Mouse (Mus musculus) midbrain, embryonic 10.5 days (tissue): Measurements from ENCODE around the gene Aldh3b1. TPM values are rescaled to one million over a fixed set of nuclear protein-coding genes. Genes with fewer than 3 reads are reported as not detected.

Source experiments
- DNase-seq: peaks from one replicate; pipeline ENCODE4 v3.0.0-alpha.2; 2017; ENCODE audit warnings: low spot score
- H3K27ac ChIP-seq: fragments of 300-500 bp; sonication (generic); replicated peaks from 2 replicates; pipeline ENCODE4 v1.5.1; 2016; ENCODE audit warnings: mild to moderate bottlenecking
- H3K27me3 ChIP-seq: fragments of 300-500 bp; sonication (generic); 2 replicates; pipeline ENCODE4 v1.6.1; 2016; ENCODE audit warnings: low read depth, mild to moderate bottlenecking; ENCODE audit not compliant: poor library complexity, severe bottlenecking
- H3K36me3 ChIP-seq: fragments of 300-500 bp; sonication (generic); 2 replicates; pipeline ENCODE4 v1.6.1; 2016; ENCODE audit warnings: mild to moderate bottlenecking, moderate library complexity
- H3K4me1 ChIP-seq: fragments of 300-500 bp; sonication (generic); 2 replicates; pipeline ENCODE4 v1.6.1; 2016
- H3K4me3 ChIP-seq: fragments of 300-500 bp; sonication (generic); 2 replicates; pipeline ENCODE4 v1.5.1; 2016; ENCODE audit warnings: mild to moderate bottlenecking, moderate library complexity
- H3K9me3 ChIP-seq: fragments of 300-500 bp; sonication (generic); replicated peaks from 2 replicates; pipeline ENCODE4 v1.6.1; 2016; ENCODE audit warnings: mild to moderate bottlenecking
- WGBS: fragments of 180-500 bp; shearing (Covaris S2); methylation state at CpG from one replicate; pipeline ENCODE4 v1.1.7; 2016; 5-methylcytosine and 5-hydroxymethylcytosine counted together
- polyA plus RNA-seq: library from polyadenylated mRNA; unstranded; fragments of >200 nt; fragmentation: Nextera tagmentation; extraction: Ambion mirVana; gene quantifications from 2 replicates; pipeline ENCODE4 v1.2.1, GENCODE M21; 2016

Aldh3b1 gene
- polyA plus RNA-seq, 1 experiment from 2014 or later: 0.73 TPM

- H3K36me3 ChIP-seq: no peaks in the 10 kb centered on the region
- no peaks in the 10 kb centered on the region for H3K9me3 ChIP-seq
- whole genome bisulfite sequencing: 61% methylated on average over 10 of the region's 10 CpGs
- no peak overlapping the region for H3K4me3 ChIP-seq
- no peak for DNase-seq
- H3K4me1 ChIP-seq: peaks cover 19% of the 10 kb centered on the region
- H3K27me3 ChIP-seq: no peaks in the 10 kb centered on the region
- peak overlapping the region; percentile 7; the same call in 1 of the 2 replicates for H3K27ac ChIP-seq
Observed at GRCm38 (mm10) chr19:3922661-3923371, 6.8 kb downstream of the Aldh3b1 start.

DNA sequence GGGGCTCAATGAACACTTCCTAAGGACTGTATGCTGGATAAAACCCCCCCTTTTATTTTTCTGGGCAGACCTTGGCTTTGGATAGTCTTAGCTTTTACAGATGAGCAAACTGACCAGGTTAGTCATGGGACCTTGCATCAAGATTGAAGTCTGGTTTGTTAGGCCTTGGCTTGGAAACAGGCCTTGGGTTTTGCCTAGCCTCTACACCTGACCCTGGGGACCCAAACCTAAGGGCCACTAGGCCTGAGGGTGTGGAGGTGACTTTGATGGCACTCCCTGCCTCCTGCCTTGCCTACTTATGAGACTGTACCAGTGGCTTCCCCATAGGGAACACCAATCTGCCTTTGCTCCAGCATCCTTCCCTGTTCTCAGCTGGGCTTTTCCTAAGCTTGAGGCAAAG lies 9.7 kb downstream of the Aldh3b1 start:
- H3K27ac ChIP-seq: no peak overlapping the region
- H3K9me3 ChIP-seq: no peaks in the 10 kb centered on the region
- peaks cover 15% of the 10 kb centered on the region for H3K4me1 ChIP-seq
- no peaks in the 10 kb centered on the region for H3K36me3 ChIP-seq
- H3K4me3 ChIP-seq: no peak overlapping the region
- DNase-seq: no peak
- H3K27me3 ChIP-seq: no peaks in the 10 kb centered on the region

DNA sequence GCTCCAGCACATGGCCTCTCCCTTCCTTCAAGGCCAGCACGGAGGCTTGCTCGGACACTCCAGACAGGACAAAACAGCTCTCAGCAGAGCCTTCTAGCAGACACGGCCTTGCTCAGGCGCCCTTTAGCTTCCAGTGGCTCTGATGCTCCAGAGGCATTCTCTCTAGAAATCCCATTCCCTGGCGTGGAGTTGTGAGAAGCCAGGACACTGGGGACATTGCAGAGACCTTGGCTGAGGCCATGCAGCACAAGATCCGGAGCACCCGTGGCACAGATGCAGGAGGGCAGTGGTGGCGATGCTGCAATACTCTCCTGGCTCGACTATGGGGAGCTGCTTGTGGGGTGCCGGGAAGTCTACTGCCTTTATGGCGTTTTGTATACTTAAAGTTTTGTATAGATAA lies 12.9 kb downstream of the Aldh3b1 start:
- H3K27me3 ChIP-seq: no peaks in the 10 kb centered on the region
- H3K36me3 ChIP-seq: no peaks in the 10 kb centered on the region
- peaks cover 23% of the 10 kb centered on the region for H3K4me1 ChIP-seq
- no peaks in the 10 kb centered on the region for H3K9me3 ChIP-seq
- DNase-seq: no peak
- H3K27ac ChIP-seq: no peak overlapping the region
- no peak overlapping the region for H3K4me3 ChIP-seq
- WGBS: 79% methylated on average over 11 of the region's 11 CpGs

DNA sequence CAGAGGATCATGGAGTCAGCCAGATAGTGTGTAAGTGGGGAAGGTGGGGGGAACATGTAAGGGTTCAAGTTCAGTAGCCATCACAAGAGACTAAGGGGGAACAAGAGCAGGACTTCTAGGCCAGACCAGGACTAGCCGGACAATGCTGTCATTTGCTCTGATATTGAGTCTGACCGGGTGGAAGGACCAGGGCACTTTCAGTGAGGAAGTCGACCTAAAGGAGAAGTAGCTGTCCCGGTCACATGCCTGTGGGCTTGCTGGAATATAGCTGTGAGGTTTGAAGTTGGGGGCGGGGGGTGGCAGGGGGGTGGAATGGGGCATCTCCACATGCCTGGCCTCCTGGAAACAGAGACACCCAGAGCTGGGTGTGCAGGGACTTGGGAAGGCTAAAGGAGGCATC lies 15.1 kb downstream of the Aldh3b1 start:
- no peak overlapping the region for H3K27ac ChIP-seq
- 90% methylated on average over 5 of the region's 5 CpGs for WGBS
- DNase-seq: no peak
- H3K9me3 ChIP-seq: no peaks in the 10 kb centered on the region
- peaks cover 28% of the 10 kb centered on the region for H3K4me1 ChIP-seq
- H3K4me3 ChIP-seq: no peak overlapping the region
- H3K27me3 ChIP-seq: no peaks in the 10 kb centered on the region
- peaks cover 20% of the 10 kb centered on the region for H3K36me3 ChIP-seq

DNA sequence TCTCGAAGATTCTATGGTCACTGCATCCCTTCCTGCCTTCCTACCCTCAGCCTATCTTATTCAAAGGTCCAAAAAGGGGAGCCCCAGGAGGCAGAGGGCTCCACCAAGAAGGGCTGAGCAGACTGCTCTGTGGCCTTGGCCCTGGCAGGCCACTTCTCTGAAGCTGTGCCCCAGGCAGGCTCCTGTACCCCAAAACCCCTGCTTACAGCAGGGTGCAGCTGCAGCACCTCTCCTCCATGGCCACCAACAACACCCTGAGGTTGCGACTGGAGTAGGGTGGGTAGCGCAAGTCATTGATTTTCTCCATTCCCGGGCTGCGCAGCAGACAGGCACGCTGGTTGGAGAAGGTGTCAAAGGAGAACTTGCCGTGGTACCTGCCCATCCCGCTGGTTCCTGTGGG lies 15.9 kb downstream of the Aldh3b1 start:
- no peak for DNase-seq
- H3K27ac ChIP-seq: peak overlapping the region; percentile 91
- WGBS: 85% methylated on average over 8 of the region's 8 CpGs
- no peaks in the 10 kb centered on the region for H3K9me3 ChIP-seq
- H3K4me1 ChIP-seq: peaks cover 26% of the 10 kb centered on the region
- H3K27me3 ChIP-seq: no peaks in the 10 kb centered on the region
- peak overlapping the region; percentile 65 for H3K4me3 ChIP-seq
- H3K36me3 ChIP-seq: peaks cover 29% of the 10 kb centered on the region

DNA sequence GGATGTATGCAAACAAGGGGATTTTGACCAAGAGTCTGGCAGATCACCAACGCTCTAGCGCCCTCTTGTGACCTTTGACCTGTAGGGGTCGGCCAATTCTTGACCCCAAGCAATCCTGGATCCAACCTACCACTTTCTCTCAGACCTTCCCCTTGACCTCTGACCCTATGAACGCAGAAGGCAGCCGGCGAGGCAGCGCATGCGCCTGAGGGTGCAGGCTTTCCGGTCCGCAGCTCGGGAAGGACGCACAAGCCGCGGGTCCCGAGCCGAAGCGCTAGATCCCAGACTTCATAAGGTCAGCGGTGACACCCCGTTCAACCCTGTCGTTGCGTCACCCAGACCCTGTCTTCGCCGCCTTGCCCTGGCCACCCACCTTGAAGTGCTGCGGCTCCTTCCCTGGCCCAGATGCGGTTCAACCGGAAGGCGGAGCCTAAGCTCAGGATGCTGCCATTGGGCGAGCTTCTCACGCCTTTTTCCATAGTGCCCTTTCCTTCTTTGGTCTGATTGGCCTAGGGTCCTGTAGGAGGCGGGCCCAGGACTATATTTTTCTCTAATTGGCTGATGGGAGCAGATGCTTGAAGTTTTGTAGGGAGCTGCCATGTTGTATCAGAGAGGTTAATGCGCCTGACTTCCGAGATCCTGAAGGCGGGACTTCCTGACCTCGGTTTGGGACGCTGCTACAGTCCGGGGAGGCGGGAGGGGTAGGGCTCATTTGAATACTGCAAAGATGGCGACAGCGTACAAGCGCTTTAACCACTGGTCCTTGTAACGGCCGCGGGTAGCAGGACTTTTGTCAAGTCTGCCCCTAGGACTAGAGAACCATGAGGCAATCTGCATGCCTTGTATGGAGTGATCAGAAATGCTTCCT lies 17.0 kb downstream of the Aldh3b1 start, which contains the start of gene Ndufs8:
TSS of gene Ndufs8 (minus strand) at position 438 of the 868 bp plus-strand sequence.
- peak within 1 kb of the TSS; percentile 65 for H3K4me3 ChIP-seq
- peak within 1 kb of the TSS; percentile 91 for H3K27ac ChIP-seq
- DNase-seq: peak; percentile 95
- no peaks in the 10 kb centered on the region for H3K27me3 ChIP-seq
- no peaks in the 10 kb centered on the region for H3K9me3 ChIP-seq
- under 1% methylated on average over 43 of the region's 43 CpGs for WGBS
- H3K36me3 ChIP-seq: peaks cover 39% of the 10 kb centered on the region
- peaks cover 23% of the 10 kb centered on the region for H3K4me1 ChIP-seq

DNA sequence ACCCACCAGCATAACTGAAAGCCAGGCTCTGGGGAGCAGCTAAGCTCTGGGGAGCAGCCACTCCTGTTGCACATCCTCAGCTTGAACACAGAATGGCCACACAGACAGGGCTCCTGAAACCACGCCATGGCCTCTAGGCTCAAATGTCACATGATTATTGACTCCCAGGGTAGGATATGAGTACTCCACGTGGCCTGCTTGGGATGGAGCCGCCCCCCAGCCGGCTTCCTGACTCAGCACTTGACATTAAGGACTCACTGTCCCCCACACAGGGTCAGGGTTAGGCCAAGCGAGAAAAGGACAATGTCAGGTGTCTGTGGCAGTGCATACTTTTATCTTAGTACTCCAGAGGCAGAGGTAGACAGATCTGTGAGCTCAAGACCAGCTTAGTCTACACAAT lies 19.4 kb downstream of the Aldh3b1 start:
- H3K27ac ChIP-seq: no peak overlapping the region
- H3K36me3 ChIP-seq: peaks cover 39% of the 10 kb centered on the region
- H3K27me3 ChIP-seq: peaks cover 15% of the 10 kb centered on the region; the same call in 1 of the 2 replicates
- WGBS: 86% methylated on average over 5 of the region's 5 CpGs
- no peak for DNase-seq
- H3K4me1 ChIP-seq: peaks cover 45% of the 10 kb centered on the region
- H3K4me3 ChIP-seq: no peak overlapping the region
- H3K9me3 ChIP-seq: no peaks in the 10 kb centered on the region

- H3K27me3 ChIP-seq: peaks cover 26% of the 10 kb centered on the region
- peaks cover 54% of the 10 kb centered on the region for H3K4me1 ChIP-seq
- WGBS: 92% methylated on average over 8 of the region's 8 CpGs
- H3K27ac ChIP-seq: no peak overlapping the region
- no peak for DNase-seq
- no peaks in the 10 kb centered on the region for H3K9me3 ChIP-seq
- peaks cover 43% of the 10 kb centered on the region for H3K36me3 ChIP-seq
- H3K4me3 ChIP-seq: no peak overlapping the region
Observed at GRCm38 (mm10) chr19:3907876-3908660, 21.5 kb downstream of the Aldh3b1 start.

GRCm38 (mm10) chr19:3906795-3907786 lies 22.5 kb downstream of the Aldh3b1 start, which contains the start of gene Tcirg1:
TSS of gene Tcirg1 (minus strand) at chr19:3907133.
- Histone ChIP-seq H3K9me3 (no peaks in the 10 kb centered on the region), H3K27me3 (peaks cover 26% of the 10 kb centered on the region), H3K36me3 (peaks cover 51% of the 10 kb centered on the region), H3K27ac (peak within 1 kb of the TSS; percentile 77), H3K4me3 (peak within 1 kb of the TSS; percentile 60), H3K4me1 (peaks cover 54% of the 10 kb centered on the region)
- 6% methylated on average over 36 of the region's 36 CpGs for WGBS
- peak; percentile 60 for DNase-seq

DNA sequence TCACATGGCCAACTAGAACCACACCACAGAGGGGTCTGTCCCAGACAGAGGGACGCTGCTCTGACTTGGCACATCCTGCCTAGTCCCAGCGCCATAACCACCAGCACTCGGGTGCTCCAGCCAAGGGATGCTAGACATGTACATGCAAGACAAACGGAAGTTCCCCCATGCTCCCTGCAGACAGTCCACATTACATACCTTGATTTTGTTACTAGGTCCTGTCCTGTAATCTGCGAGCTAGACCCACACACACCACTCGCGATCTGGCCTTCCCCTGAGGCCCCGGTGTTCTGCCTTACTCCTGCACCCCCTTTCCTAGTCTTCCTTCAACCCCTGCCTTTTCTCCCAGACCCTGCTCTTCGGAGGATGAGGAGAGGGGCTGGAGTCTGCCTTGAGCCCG lies 23.3 kb downstream of the Aldh3b1 start:
- 41% methylated on average over 10 of the region's 10 CpGs for WGBS
- Histone ChIP-seq H3K27me3 (peaks cover 26% of the 10 kb centered on the region), H3K4me3 (peak overlapping the region; percentile 60), H3K4me1 (peaks cover 47% of the 10 kb centered on the region), H3K27ac (peak overlapping the region; percentile 77), H3K36me3 (peaks cover 52% of the 10 kb centered on the region), H3K9me3 (no peaks in the 10 kb centered on the region)
- no peak for DNase-seq

DNA sequence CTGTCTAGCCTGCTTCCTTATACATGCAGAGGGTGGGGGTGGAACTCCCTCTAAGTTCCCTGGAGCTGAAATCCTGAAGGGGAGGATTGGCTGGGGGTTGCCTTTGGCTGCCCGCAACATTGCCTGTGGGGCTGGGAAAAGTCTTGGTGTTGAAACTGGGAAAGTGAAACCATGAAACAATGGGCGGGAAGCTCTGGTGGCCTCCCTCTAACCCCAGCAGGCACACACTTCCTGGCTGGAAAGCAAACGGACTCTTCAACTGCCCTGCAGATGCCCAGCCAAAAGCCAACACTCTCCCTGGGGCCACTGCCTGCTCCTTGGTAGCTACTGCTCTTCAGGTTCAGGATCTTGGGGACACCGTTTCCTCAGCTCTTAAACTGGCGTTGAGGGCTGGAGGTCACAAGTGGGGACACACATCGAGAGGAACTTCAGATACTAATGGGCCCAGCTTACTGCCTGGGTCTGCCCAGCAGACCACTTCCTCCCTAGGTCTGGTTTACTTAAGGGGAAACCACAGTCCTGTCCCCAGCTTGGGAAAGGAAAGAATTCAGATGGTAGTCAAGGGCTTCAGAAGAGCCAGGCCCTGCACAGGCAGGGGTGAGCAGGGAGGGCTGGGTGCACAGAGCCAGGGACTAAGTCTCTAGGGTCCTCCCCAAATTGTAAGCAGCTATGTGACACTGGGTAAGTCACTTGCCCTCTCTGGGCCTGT lies 24.2 kb downstream of the Aldh3b1 start:
- H3K4me1 ChIP-seq: peaks cover 46% of the 10 kb centered on the region
- DNase-seq: no peak
- peaks cover 42% of the 10 kb centered on the region for H3K36me3 ChIP-seq

More for the DNA sequence above, 24.2 kb downstream of the Aldh3b1 start:
- Histone ChIP-seq H3K27me3 (peaks cover 26% of the 10 kb centered on the region), H3K27ac (peak overlapping the region; percentile 58), H3K9me3 (no peaks in the 10 kb centered on the region), H3K4me3 (peak overlapping the region; percentile 22)
- WGBS: 51% methylated on average over 6 of the region's 6 CpGs
